ENCODE assay signal across 9 mouse cellular contexts in genomic region chr2:131054646-131055264, GRCm38 (mm10). TPM values are rescaled to one million over a fixed set of nuclear protein-coding genes. Genes with fewer than 3 reads are reported as not detected.
DNase-seq lines count a peak whose midpoint lies in the region; ATAC-seq and TF ChIP-seq lines count a peak whose summit lies in the region.
"Had no signal": no experiment of that assay in that cellular context is flagged by ENCODE, and none has a peak within 500 bp of the region (broad histone marks: within the 10 kb centered on the region; RNA-seq: fewer than 3 reads in every experiment).

No protein-coding gene starts in this region.

- WGBS in kidney, postnatal 0 days: 8% methylated on average over 21 of the region's 21 CpGs
- WGBS in embryonic facial prominence, embryonic 13.5 days: 5% methylated on average over 21 of the region's 21 CpGs
- 6% methylated on average over 21 of the region's 21 CpGs for WGBS in hindbrain, postnatal 0 days
- WGBS in neural tube, embryonic 12.5 days: 2% methylated on average over 21 of the region's 21 CpGs

- H3K4me2 ChIP-seq in kidney, postnatal 0 days (ENCODE audit: low read length): peak overlapping the region; percentile 25
- H3K4me2 ChIP-seq in embryonic facial prominence, embryonic 13.5 days: peak overlapping the region; percentile 67
- peak overlapping the region; percentile 50 for H3K4me2 ChIP-seq in hindbrain, postnatal 0 days (ENCODE audit: low read depth, low read length)
- H3K4me2 ChIP-seq in neural tube, embryonic 12.5 days (replicated peaks): peak overlapping the region; percentile 52

- H3K4me3 ChIP-seq in kidney, postnatal 0 days (replicated peaks; ENCODE audit: low read depth, low read length): peak overlapping the region; percentile 11
- peak overlapping the region; percentile 40 for H3K4me3 ChIP-seq in embryonic facial prominence, embryonic 13.5 days
- peak overlapping the region; percentile 26 for H3K4me3 ChIP-seq in hindbrain, postnatal 0 days (ENCODE audit: low read length)
- peak overlapping the region; percentile 20 for H3K4me3 ChIP-seq in neural tube, embryonic 12.5 days

- DNase-seq in kidney, postnatal 0 days (ENCODE audit: low spot score): no peak
- DNase-seq in kidney, postnatal 14 days: no peak
- no peak for DNase-seq in hindbrain, postnatal 0 days (ENCODE audit: low spot score)
- DNase-seq in spleen, adult 12 weeks (ENCODE audit: low spot score): no peak
- DNase-seq in cerebellum, adult 9-11 months: no peak
- no peak for DNase-seq in gastrocnemius, postnatal 10 days

- no peak overlapping the region for H3K27ac ChIP-seq in kidney, postnatal 0 days
- H3K27ac ChIP-seq in embryonic facial prominence, embryonic 13.5 days: no peak overlapping the region
- no peak overlapping the region for H3K27ac ChIP-seq in hindbrain, postnatal 0 days
- H3K27ac ChIP-seq in neural tube, embryonic 12.5 days: no peak overlapping the region

- H3K9me3 ChIP-seq in kidney, postnatal 0 days (replicated peaks; ENCODE audit: low read length): no peaks in the 10 kb centered on the region
- no peaks in the 10 kb centered on the region for H3K9me3 ChIP-seq in embryonic facial prominence, embryonic 13.5 days
- no peaks in the 10 kb centered on the region for H3K9me3 ChIP-seq in hindbrain, postnatal 0 days (ENCODE audit: low read length)
- H3K9me3 ChIP-seq in neural tube, embryonic 12.5 days: no peaks in the 10 kb centered on the region

- no peak for TF ChIP-seq CTCF in kidney, postnatal 0 days (IDR thresholded peaks at IDR 0.05; ENCODE audit: low read depth)
- TF ChIP-seq CTCF in hindbrain, postnatal 0 days (IDR thresholded peaks at IDR 0.05; ENCODE audit: low read depth): no peak

- peaks cover 22% of the 10 kb centered on the region for H3K27me3 ChIP-seq in kidney, postnatal 0 days (ENCODE audit: insufficient read depth, low read length)
- peaks cover 64% of the 10 kb centered on the region for H3K27me3 ChIP-seq in embryonic facial prominence, embryonic 13.5 days
- H3K27me3 ChIP-seq in hindbrain, postnatal 0 days (ENCODE audit: insufficient read depth, low read length): peaks cover 37% of the 10 kb centered on the region
- H3K27me3 ChIP-seq in neural tube, embryonic 12.5 days (replicated peaks): peaks cover 54% of the 10 kb centered on the region
- H3K27me3 ChIP-seq: Patski had no signal

- peaks cover 18% of the 10 kb centered on the region; the same call in 1 of the 2 replicates for H3K4me1 ChIP-seq in kidney, postnatal 0 days (replicated peaks; ENCODE audit: insufficient read depth, low read length)
- peaks cover 38% of the 10 kb centered on the region for H3K4me1 ChIP-seq in embryonic facial prominence, embryonic 13.5 days
- peaks cover 8% of the 10 kb centered on the region for H3K4me1 ChIP-seq in hindbrain, postnatal 0 days (ENCODE audit: insufficient read depth, low read length)
- H3K4me1 ChIP-seq in neural tube, embryonic 12.5 days: peaks cover 29% of the 10 kb centered on the region

- ATAC-seq in kidney, postnatal 0 days (replicated peaks; ENCODE audit: low FRiP score, low read depth): no peak
- ATAC-seq in embryonic facial prominence, embryonic 13.5 days (ENCODE audit: insufficient number of reproducible peaks, insufficient read depth, low FRiP score, low TSS enrichment, low read depth): no peak
- peak; percentile 11; the same call in 1 of the 2 replicates for ATAC-seq in hindbrain, postnatal 0 days
- 0 out of 2 replicates have a peak, but pooled peaks have one; percentile 20 for ATAC-seq in neural tube, embryonic 12.5 days (ENCODE audit: low FRiP score, low read depth)
- ATAC-seq: Patski had no signal

- H3K9ac ChIP-seq in kidney, postnatal 0 days (ENCODE audit: low read depth, low read length): no peak overlapping the region
- H3K9ac ChIP-seq in embryonic facial prominence, embryonic 13.5 days: peak overlapping the region; percentile 44
- 0 out of 2 replicates have a peak overlapping the region, but pooled peaks have one; percentile 19 for H3K9ac ChIP-seq in hindbrain, postnatal 0 days (replicated peaks; ENCODE audit: low read length)
- no peak overlapping the region for H3K9ac ChIP-seq in neural tube, embryonic 12.5 days

- H3K36me3 ChIP-seq in kidney, postnatal 0 days (ENCODE audit: insufficient read depth, low read length): no peaks in the 10 kb centered on the region
- H3K36me3 ChIP-seq in embryonic facial prominence, embryonic 13.5 days: no peaks in the 10 kb centered on the region
- H3K36me3 ChIP-seq in hindbrain, postnatal 0 days (ENCODE audit: insufficient read depth, low read length): no peaks in the 10 kb centered on the region
- H3K36me3 ChIP-seq in neural tube, embryonic 12.5 days: no peaks in the 10 kb centered on the region

RNA-seq across cellular contexts. Expression of gene Adam33, which starts 8.9 kb away (rescaled TPM):
- 1.1 and 1.9 TPM in 2 replicates for polyA plus RNA-seq in kidney, postnatal 0 days (2015; fragmentation: Nextera tagmentation; extraction: Ambion mirVana)
- 30.0 and 31.9 TPM in 2 replicates for polyA plus RNA-seq in embryonic facial prominence, embryonic 13.5 days (2015; fragmentation: Nextera tagmentation; extraction: Ambion mirVana)
- total RNA-seq in hindbrain, postnatal 0 days (2014; rRNA removed): 0.72 and 1.9 TPM in 2 replicates
- polyA plus RNA-seq in hindbrain, postnatal 0 days (2015; fragmentation: Nextera tagmentation; extraction: Ambion mirVana): 1.5 and 1.8 TPM in 2 replicates
- 0.98 and 1.2 TPM in 2 replicates for polyA plus RNA-seq in neural tube, embryonic 12.5 days (2016; fragmentation: Nextera tagmentation; extraction: Ambion mirVana)
- 1 to 10 TPM; 3.7 to 5.9 TPM for total RNA-seq in gastrocnemius, postnatal 10 days (2021)

RNA-seq across cellular contexts. Expression of gene Gfra4, which starts 11.9 kb away (rescaled TPM):
- 14.2 and 14.5 TPM in 2 replicates for polyA plus RNA-seq in kidney, postnatal 0 days (2015; fragmentation: Nextera tagmentation; extraction: Ambion mirVana)
- 35.4 and 42.7 TPM in 2 replicates for polyA plus RNA-seq in embryonic facial prominence, embryonic 13.5 days (2015; fragmentation: Nextera tagmentation; extraction: Ambion mirVana)
- 72.6 and 83.3 TPM in 2 replicates for total RNA-seq in hindbrain, postnatal 0 days (2014; rRNA removed)
- polyA plus RNA-seq in hindbrain, postnatal 0 days (2015; fragmentation: Nextera tagmentation; extraction: Ambion mirVana): 52.0 and 57.1 TPM in 2 replicates
- polyA plus RNA-seq in neural tube, embryonic 12.5 days (2016; fragmentation: Nextera tagmentation; extraction: Ambion mirVana): 9.6 and 11.9 TPM in 2 replicates
- 1 to 10 TPM; 4.5 to 8.6 TPM for total RNA-seq in gastrocnemius, postnatal 10 days (2021)

RNA-seq across cellular contexts. Expression of gene Siglec1, which starts 31.8 kb away (rescaled TPM):
- polyA plus RNA-seq in kidney, postnatal 0 days (2015; fragmentation: Nextera tagmentation; extraction: Ambion mirVana): 0.33 and 0.41 TPM in 2 replicates
- 0.07 and 0.18 TPM in 2 replicates for polyA plus RNA-seq in embryonic facial prominence, embryonic 13.5 days (2015; fragmentation: Nextera tagmentation; extraction: Ambion mirVana)
- total RNA-seq in hindbrain, postnatal 0 days (2014; rRNA removed): 0.75 and 0.99 TPM in 2 replicates
- polyA plus RNA-seq in hindbrain, postnatal 0 days (2015; fragmentation: Nextera tagmentation; extraction: Ambion mirVana): 0.19 and 0.28 TPM in 2 replicates
- 0.11 and 0.13 TPM in 2 replicates for polyA plus RNA-seq in neural tube, embryonic 12.5 days (2016; fragmentation: Nextera tagmentation; extraction: Ambion mirVana)
- 1 to 10 TPM; 1.2 to 1.4 TPM for total RNA-seq in gastrocnemius, postnatal 10 days (2021)

Comparison
In these comparisons a context has a peak if more than half of its experiments do, and no peak if none do; other contexts are left out.
1. ATAC-seq: peak in hindbrain, postnatal 0 days (single experiment) and neural tube, embryonic 12.5 days (single experiment); none in kidney, postnatal 0 days (single experiment) and embryonic facial prominence, embryonic 13.5 days (single experiment).
2. H3K9ac ChIP-seq: peak in embryonic facial prominence, embryonic 13.5 days (single experiment) and hindbrain, postnatal 0 days (single experiment); none in kidney, postnatal 0 days (single experiment) and neural tube, embryonic 12.5 days (single experiment).
3. RNA of gene Adam33, which starts 8.9 kb away (polyA plus RNA-seq): 30.0 to 31.9 TPM in embryonic facial prominence, embryonic 13.5 days; 1.1 to 1.9 TPM in kidney, postnatal 0 days, 1.5 to 1.8 TPM in hindbrain, postnatal 0 days and 0.98 to 1.2 TPM in neural tube, embryonic 12.5 days; every median in the first group is over 10 times any median in the second.
4. Peak in every context shown above with its lines, with median percentiles within 50 percentile points of each other: H3K4me2 ChIP-seq and H3K4me3 ChIP-seq.